Mouse (Mus musculus): Measurements from ENCODE around the gene Klk1b5. TPM values are rescaled to one million over a fixed set of nuclear protein-coding genes. Genes with fewer than 3 reads are reported as not detected.

Klk1b5 gene
- polyA plus RNA-seq, 1 experiment, result not detected

DNA sequence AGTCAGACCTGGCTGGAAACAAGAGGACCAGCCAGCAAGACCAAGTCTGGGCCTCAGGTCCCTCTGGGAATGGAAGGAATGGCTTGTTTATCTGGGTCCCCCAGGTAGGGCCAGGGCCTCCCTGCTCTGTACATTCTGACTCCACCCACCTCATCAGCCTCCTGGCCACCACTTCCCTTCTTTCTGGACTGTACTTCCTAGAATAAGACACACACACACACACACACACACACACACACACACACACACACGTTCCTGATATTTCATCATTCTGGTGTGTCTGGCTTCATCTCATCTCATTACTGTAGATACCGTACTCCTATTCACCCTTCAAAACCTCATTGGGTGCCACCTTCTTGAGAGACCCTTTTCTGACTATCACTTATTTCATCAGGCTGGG is 53.7 kb downstream of the Klk1b5 start:
- H3K4me1 ChIP-seq (ENCODE audit: control insufficient read depth, insufficient read depth, low read length), result no peaks in the 10 kb centered on the region
- no peak overlapping the region for H3K4me3 ChIP-seq (ENCODE audit: insufficient read depth, low read depth, low read length)
- no peak overlapping the region for H3K27ac ChIP-seq (ENCODE audit: insufficient read depth, low read depth, low read length)
- WGBS, result 85% methylated on average over 2 of the region's 2 CpGs
- no peak for TF ChIP-seq POLR2A (IDR thresholded peaks at IDR 0.05; ENCODE audit: insufficient read depth, low read depth, low read length)
- TF ChIP-seq CTCF (IDR thresholded peaks at IDR 0.05; ENCODE audit: insufficient read depth, low read depth, low read length), result no peak

Other genes with a start within 250 kb of the Klk1b5 start
- not detected in 2 replicates for gene Klk1b1, start 249.2 kb upstream of the Klk1b5 start, polyA plus RNA-seq (2012; ENCODE audit: insufficient read depth, insufficient read length, low replicate concordance, missing spikeins)
- gene Klk1b9, start 239.9 kb upstream of the Klk1b5 start, polyA plus RNA-seq (2012; ENCODE audit: insufficient read depth, insufficient read length, low replicate concordance, missing spikeins), result not detected in 2 replicates
- gene Klk1b11, start 220.1 kb upstream of the Klk1b5 start, polyA plus RNA-seq (2012; ENCODE audit: insufficient read depth, insufficient read length, low replicate concordance, missing spikeins), result not detected in 2 replicates
- not detected in 2 replicates for gene Klk1b26, start 203.8 kb upstream of the Klk1b5 start, polyA plus RNA-seq (2012; ENCODE audit: insufficient read depth, insufficient read length, low replicate concordance, missing spikeins)
- gene Klk1b27, start 163.7 kb upstream of the Klk1b5 start, polyA plus RNA-seq (2012; ENCODE audit: insufficient read depth, insufficient read length, low replicate concordance, missing spikeins), result not detected in 2 replicates
- gene Klk1b21, start 113.6 kb upstream of the Klk1b5 start, polyA plus RNA-seq (2012; ENCODE audit: insufficient read depth, insufficient read length, low replicate concordance, missing spikeins), result not detected in 2 replicates
- gene Klk1b22, start 103.3 kb upstream of the Klk1b5 start, polyA plus RNA-seq (2012; ENCODE audit: insufficient read depth, insufficient read length, low replicate concordance, missing spikeins), result not detected in 2 replicates
- gene Klk1b16, start 79.2 kb upstream of the Klk1b5 start, polyA plus RNA-seq (2012; ENCODE audit: insufficient read depth, insufficient read length, low replicate concordance, missing spikeins), result not detected in 2 replicates
- gene Klk1b24, start 27.7 kb upstream of the Klk1b5 start, polyA plus RNA-seq (2012; ENCODE audit: insufficient read depth, insufficient read length, low replicate concordance, missing spikeins), result not detected in 2 replicates
- gene Klk1b3, start 17.8 kb upstream of the Klk1b5 start, polyA plus RNA-seq (2012; ENCODE audit: insufficient read depth, insufficient read length, low replicate concordance, missing spikeins), result not detected in 2 replicates
- gene Klk1b4, start 8.5 kb upstream of the Klk1b5 start, polyA plus RNA-seq (2012; ENCODE audit: insufficient read depth, insufficient read length, low replicate concordance, missing spikeins), result not detected in 2 replicates
- not detected in 2 replicates for gene Klk1, start 9.4 kb downstream of the Klk1b5 start, polyA plus RNA-seq (2012; ENCODE audit: insufficient read depth, insufficient read length, low replicate concordance, missing spikeins)
- not detected in 2 replicates for gene Gm36864, start 20.2 kb downstream of the Klk1b5 start, polyA plus RNA-seq (2012; ENCODE audit: insufficient read depth, insufficient read length, low replicate concordance, missing spikeins)
- not detected in 2 replicates for gene 1700028J19Rik, start 30.8 kb downstream of the Klk1b5 start, polyA plus RNA-seq (2012; ENCODE audit: insufficient read depth, insufficient read length, low replicate concordance, missing spikeins)
- gene 2410002F23Rik, start 30.8 kb downstream of the Klk1b5 start, polyA plus RNA-seq (2012; ENCODE audit: insufficient read depth, insufficient read length, low replicate concordance, missing spikeins), result not detected in 2 replicates
- gene Acp4, start 41.4 kb downstream of the Klk1b5 start, polyA plus RNA-seq (2012; ENCODE audit: insufficient read depth, insufficient read length, low replicate concordance, missing spikeins), result not detected in 2 replicates
- not detected in 2 replicates for gene Gm15517, start 45.5 kb downstream of the Klk1b5 start, polyA plus RNA-seq (2012; ENCODE audit: insufficient read depth, insufficient read length, low replicate concordance, missing spikeins)
- gene Clec11a, start 91.0 kb downstream of the Klk1b5 start, polyA plus RNA-seq (2012; ENCODE audit: insufficient read depth, insufficient read length, low replicate concordance, missing spikeins), result not detected in 2 replicates
- gene Shank1, start 94.3 kb downstream of the Klk1b5 start, polyA plus RNA-seq (2012; ENCODE audit: insufficient read depth, insufficient read length, low replicate concordance, missing spikeins), result 51.0 and 92.9 TPM in 2 replicates
- gene Syt3, start 168.2 kb downstream of the Klk1b5 start, polyA plus RNA-seq (2012; ENCODE audit: insufficient read depth, insufficient read length, low replicate concordance, missing spikeins), result not detected in 2 replicates
- gene 1700008O03Rik, start 169.9 kb downstream of the Klk1b5 start, polyA plus RNA-seq (2012; ENCODE audit: insufficient read depth, insufficient read length, low replicate concordance, missing spikeins), result not detected in 2 replicates
- not detected in 2 replicates for gene Lrrc4b, start 213.1 kb downstream of the Klk1b5 start, polyA plus RNA-seq (2012; ENCODE audit: insufficient read depth, insufficient read length, low replicate concordance, missing spikeins)
- gene Aspdh, start 249.4 kb downstream of the Klk1b5 start, polyA plus RNA-seq (2012; ENCODE audit: insufficient read depth, insufficient read length, low replicate concordance, missing spikeins), result not detected in 2 replicates